Mouse (Mus musculus) adrenal gland, postnatal 36 days (tissue): ENCODE data around the gene Hcn2. TPM values are rescaled to one million over a fixed set of nuclear protein-coding genes. Genes with fewer than 3 reads are reported as not detected.
A peak's percentile ranks its signal among the peaks of the same experiment; 100 is the strongest.

ENCODE experiments used
- DNase-seq, 2 experiments: peaks; one replicate each; pipeline ENCODE4 v3.0.0; 2021; ENCODE audit warnings: mixed read lengths in 1 of 2
- total RNA-seq, 2 experiments: library from RNA; stranded (reverse); gene quantifications; 2 replicates each; pipeline ENCODE4 v1.2.3; 2021

Hcn2 gene
- total RNA-seq, 2 experiments from 2014 or later, result 4.3 to 6.0 TPM

- DNase-seq, result no peak
Measured at GRCm38 (mm10) chr10:79774486-79775279, 58.2 kb downstream of the Hcn2 start.

- DNase-seq, result peak; percentile 72 to 79
Measured at GRCm38 (mm10) chr10:79777103-79777531, 60.7 kb downstream of the Hcn2 start, which contains the start of gene Fstl3. Gene Fstl3, plus strand, starts transcription at chr10:79777272.

- DNase-seq, result peak; percentile 62 to 78
Measured at GRCm38 (mm10) chr10:79778006-79778405, 61.6 kb downstream of the Hcn2 start.

- DNase-seq, result no peak
Measured at GRCm38 (mm10) chr10:79779193-79779592, 62.8 kb downstream of the Hcn2 start.

GRCm38 (mm10) chr10:79779784-79780663, 63.6 kb downstream of the Hcn2 start:
- peak; percentile 97 to 98 for DNase-seq

GRCm38 (mm10) chr10:79780664-79781015, 64.2 kb downstream of the Hcn2 start:
- peak in 1 of 2 experiments; percentile 63 for DNase-seq

- no peak for DNase-seq
Measured at GRCm38 (mm10) chr10:79781139-79781538, 64.7 kb downstream of the Hcn2 start.

GRCm38 (mm10) chr10:79781956-79782355, 65.5 kb downstream of the Hcn2 start:
- no peak for DNase-seq

- DNase-seq, result peak in 1 of 2 experiments; percentile 33
Measured at GRCm38 (mm10) chr10:79783050-79783449, 66.6 kb downstream of the Hcn2 start.

- DNase-seq, result no peak
Measured at GRCm38 (mm10) chr10:79783920-79784800, 67.7 kb downstream of the Hcn2 start.

Other genes starting within 250 kb of the Hcn2 start
- not detected for gene Vmn2r83, start 247.9 kb upstream of the Hcn2 start, total RNA-seq
- gene Plpp2, start 182.8 kb upstream of the Hcn2 start, total RNA-seq, result 10 to 100 TPM; 20.2 to 38.2 TPM
- gene Mier2, start 161.4 kb upstream of the Hcn2 start, total RNA-seq, result 10 to 100 TPM; 30.4 to 33.4 TPM
- not detected for gene Theg, start 129.3 kb upstream of the Hcn2 start, total RNA-seq
- gene C2cd4c, start 102.6 kb upstream of the Hcn2 start, total RNA-seq, result under 1 TPM; 0.16 to 0.30 TPM
- gene Shc2, start 78.7 kb upstream of the Hcn2 start, total RNA-seq, result 1 to 10 TPM; 3.0 to 5.2 TPM
- gene Odf3l2, start 70.9 kb upstream of the Hcn2 start, total RNA-seq, result not detected
- gene Madcam1, start 52.1 kb upstream of the Hcn2 start, total RNA-seq, result not detected
- gene Tpgs1, start 47.3 kb upstream of the Hcn2 start, total RNA-seq, result 10 to 100 TPM; 31.6 to 39.0 TPM
- 10 to 100 TPM; 75.0 to 79.9 TPM for gene Cdc34, start 34.4 kb upstream of the Hcn2 start, total RNA-seq
- 1 to 10 TPM in 1 of 2 experiments, under 1 TPM in 1; 0.86 to 1.0 TPM for gene Gzmm, start 27.6 kb upstream of the Hcn2 start, total RNA-seq
- 100 to 1,000 TPM; 558 to 568 TPM for gene Bsg, start 12.1 kb upstream of the Hcn2 start, total RNA-seq
- gene Polrmt, start 29.9 kb downstream of the Hcn2 start, total RNA-seq, result 10 to 100 TPM; 51.1 to 58.0 TPM
- gene Fgf22, start 38.4 kb downstream of the Hcn2 start, total RNA-seq, result not detected
- gene Rnf126, start 50.3 kb downstream of the Hcn2 start, total RNA-seq, result 10 to 100 TPM; 53.0 to 55.2 TPM
- 10 to 100 TPM; 11.3 to 22.9 TPM for gene Fstl3, start 60.6 kb downstream of the Hcn2 start, total RNA-seq
- gene Prss57, start 74.3 kb downstream of the Hcn2 start, total RNA-seq, result not detected
- gene Palm, start 76.9 kb downstream of the Hcn2 start, total RNA-seq, result 10 to 100 TPM; 75.4 to 93.7 TPM
- gene Misp, start 104.4 kb downstream of the Hcn2 start, total RNA-seq, result under 1 TPM in 1 of 2 experiments, not detected in 1; 0.43 TPM
- gene Ptbp1, start 137.8 kb downstream of the Hcn2 start, total RNA-seq, result 100 to 1,000 TPM; 257 to 299 TPM
- gene Prtn3, start 157.8 kb downstream of the Hcn2 start, total RNA-seq, result under 1 TPM; 0.50 to 0.56 TPM
- gene Plppr3, start 158.0 kb downstream of the Hcn2 start, total RNA-seq, result under 1 TPM; 0.16 to 0.50 TPM
- gene Elane, start 169.6 kb downstream of the Hcn2 start, total RNA-seq, result under 1 TPM; 0.30 to 0.33 TPM
- 1,000 to 10,000 TPM; 1,484 to 1,596 TPM for gene Cfd, start 174.2 kb downstream of the Hcn2 start, total RNA-seq
- 10 to 100 TPM; 39.7 to 50.6 TPM for gene Med16, start 192.3 kb downstream of the Hcn2 start, total RNA-seq
- not detected for gene Gm26602, start 194.2 kb downstream of the Hcn2 start, total RNA-seq
- gene Kiss1r, start 200.3 kb downstream of the Hcn2 start, total RNA-seq, result 1 to 10 TPM; 1.2 to 1.3 TPM
- gene R3hdm4, start 204.6 kb downstream of the Hcn2 start, total RNA-seq, result 100 to 1,000 TPM; 104 to 118 TPM
- 1 to 10 TPM; 3.0 to 4.1 TPM for gene Arid3a, start 210.4 kb downstream of the Hcn2 start, total RNA-seq
- 10 to 100 TPM; 37.8 to 48.9 TPM for gene Wdr18, start 243.5 kb downstream of the Hcn2 start, total RNA-seq